Mouse (Mus musculus) left cerebral cortex, adult 18-20 months (tissue): ENCODE data around the gene Eng. TPM values are rescaled to one million over a fixed set of nuclear protein-coding genes. Genes with fewer than 3 reads are reported as not detected.

Source experiments
- DNase-seq, 2 experiments: peaks; one replicate each; pipeline ENCODE4 v3.0.0; 2021 to 2022; ENCODE audit warnings: low spot score in 2 of 2, mixed read lengths in 1 of 2
- total RNA-seq, 2 experiments: library from RNA; stranded (reverse); gene quantifications; 2 replicates each; pipeline ENCODE4 v1.2.3; 2021

Eng gene
- total RNA-seq, 2 experiments from 2014 or later, result 18.4 to 19.9 TPM

GRCm38 (mm10) chr2:32677683-32678082, 31.3 kb downstream of the Eng start:
- DNase-seq, result no peak

DNA sequence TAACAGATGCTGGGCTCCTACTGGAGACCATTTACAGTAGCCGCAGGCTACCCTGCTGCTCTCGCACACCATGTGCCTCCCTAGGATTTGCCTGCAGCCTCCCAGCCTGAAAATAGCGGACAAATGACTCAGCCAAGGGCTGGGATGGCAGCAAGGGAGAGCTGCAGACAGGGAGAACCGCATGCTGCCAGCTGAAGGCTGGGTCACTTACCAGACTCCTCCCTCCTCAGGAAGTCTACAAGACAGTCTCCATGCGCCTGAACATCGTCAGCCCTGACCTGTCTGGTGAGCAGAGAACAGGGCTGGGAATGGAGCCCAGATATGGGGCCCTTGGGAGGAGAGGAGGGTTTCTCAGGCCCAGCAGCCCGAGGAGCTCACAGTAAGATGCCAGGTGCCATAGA, 33.7 kb downstream of the Eng start:
- DNase-seq, result peak; percentile 54 to 73

GRCm38 (mm10) chr2:32680961-32681650, 34.7 kb downstream of the Eng start:
- DNase-seq, result no peak

- DNase-seq, result no peak
Measured at GRCm38 (mm10) chr2:32681754-32682153, 35.4 kb downstream of the Eng start.

DNA sequence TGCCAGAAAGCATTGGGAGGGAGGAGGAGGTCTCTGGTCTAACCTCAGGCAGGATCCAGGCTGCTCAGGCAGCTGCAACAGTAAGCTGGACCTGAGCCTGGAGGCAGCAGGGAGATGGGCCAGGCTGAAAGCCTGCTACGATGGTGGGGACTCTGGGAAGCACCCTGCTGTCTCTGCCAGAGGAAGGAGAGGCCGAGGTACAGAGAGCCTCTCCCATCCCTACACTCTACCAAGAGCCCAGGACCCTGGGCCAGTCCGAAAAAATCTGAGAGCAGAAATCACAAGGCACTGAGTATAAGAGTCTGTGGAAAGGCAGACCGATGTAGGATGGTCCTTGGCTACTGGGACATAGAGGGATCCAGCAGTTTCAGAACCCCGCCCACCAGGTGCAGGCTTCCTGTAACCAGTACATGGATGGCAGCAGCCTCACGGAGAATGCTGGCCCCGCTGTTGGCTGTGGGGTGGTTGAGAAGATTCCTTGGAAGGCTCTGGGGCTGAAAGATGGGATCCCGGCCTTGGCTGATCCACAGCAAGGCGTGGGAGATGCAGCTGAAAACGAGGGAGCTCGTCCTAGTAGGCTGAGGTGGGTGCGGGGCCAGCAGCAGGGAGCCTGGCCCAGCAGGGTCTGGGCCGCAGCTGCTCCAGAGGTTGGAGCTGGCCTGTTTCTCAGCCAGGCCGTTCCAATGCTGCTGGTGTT, 36.5 kb downstream of the Eng start:
- DNase-seq, result no peak

GRCm38 (mm10) chr2:32683701-32684100, 37.3 kb downstream of the Eng start:
- DNase-seq, result no peak

- no peak for DNase-seq
Measured at GRCm38 (mm10) chr2:32684681-32685428, 38.5 kb downstream of the Eng start.

DNA sequence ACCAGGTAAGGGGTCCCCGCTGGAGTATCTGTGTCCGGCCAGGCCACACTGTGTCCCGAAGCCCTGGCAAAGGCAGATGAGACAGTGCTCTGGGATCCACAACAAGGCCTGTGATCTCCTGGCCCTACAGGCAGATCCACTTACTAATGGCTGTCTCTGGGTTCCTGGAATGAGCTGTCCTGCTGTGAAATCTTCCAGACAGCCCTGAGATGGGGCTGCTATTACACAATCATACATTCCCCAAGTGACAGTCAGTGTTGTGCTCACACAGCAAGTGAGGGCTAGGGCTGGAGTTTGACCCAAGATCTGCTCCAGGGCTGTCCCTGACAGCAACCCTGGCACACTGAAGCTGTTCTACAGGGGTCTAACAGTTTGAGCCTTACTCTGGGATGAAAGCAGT, 39.4 kb downstream of the Eng start:
- DNase-seq, result no peak

- DNase-seq, result no peak
Measured at GRCm38 (mm10) chr2:32686640-32687039, 40.2 kb downstream of the Eng start.

DNA sequence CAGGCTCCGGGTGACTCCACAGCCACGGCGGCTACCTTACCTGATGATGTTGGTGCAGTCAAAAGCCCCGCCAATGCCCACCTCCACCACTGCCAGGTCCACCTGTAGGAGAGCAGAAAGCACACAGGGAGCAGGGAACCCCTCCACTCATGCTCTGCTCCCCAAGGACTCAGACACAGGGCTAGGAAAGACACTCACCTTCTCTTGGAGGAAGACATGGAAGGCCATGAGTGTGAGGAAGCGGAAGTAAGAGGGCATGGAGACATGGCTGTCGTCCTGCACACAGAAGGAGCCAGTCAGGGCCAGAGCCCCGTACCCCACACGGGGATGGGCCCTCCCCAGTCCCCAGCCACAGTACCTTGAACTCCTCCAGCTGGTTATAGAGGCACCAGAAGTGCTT, 41.2 kb downstream of the Eng start:
- DNase-seq, result no peak

DNA sequence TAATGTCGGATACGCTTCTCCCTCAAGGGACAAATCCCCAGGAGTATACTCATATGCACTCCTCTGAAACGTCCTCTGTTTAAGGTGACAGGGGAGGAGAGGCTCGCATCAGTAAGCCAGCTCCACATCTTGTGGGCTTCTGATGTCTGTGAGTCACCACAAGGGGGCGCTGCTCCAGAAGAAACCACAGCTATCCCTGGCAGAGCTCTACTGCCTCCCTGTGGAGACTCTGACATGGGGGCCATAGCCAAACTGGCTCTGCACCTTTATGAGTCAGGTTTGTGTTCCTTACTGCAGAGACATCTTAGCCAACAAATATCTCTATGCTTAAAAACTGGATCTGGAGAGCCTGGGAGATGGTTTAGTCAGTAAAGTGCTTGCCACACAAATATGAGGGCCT, 43.0 kb downstream of the Eng start:
- DNase-seq, result peak; percentile 90 to 95

DNA sequence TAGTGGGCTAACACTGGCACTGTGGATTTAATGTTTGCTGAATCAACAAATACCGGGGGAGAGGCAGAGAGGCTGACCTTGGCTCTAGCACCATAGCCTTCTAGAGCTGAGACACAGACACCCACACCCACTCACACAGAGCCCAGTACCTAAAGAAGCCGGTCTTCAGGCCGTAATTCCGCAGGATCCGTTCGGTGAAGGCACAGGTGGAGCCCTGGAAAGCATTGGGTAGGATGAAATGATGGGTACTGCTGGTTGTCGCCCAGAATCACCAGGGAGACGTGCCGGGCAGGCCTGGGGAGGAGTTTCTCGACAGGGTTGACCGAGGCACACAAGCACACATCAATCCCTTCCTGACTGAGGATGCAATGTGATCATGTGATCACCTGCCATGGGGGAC, 44.6 kb downstream of the Eng start:
- no peak for DNase-seq

GRCm38 (mm10) chr2:32692496-32692895, 46.1 kb downstream of the Eng start:
- no peak for DNase-seq

GRCm38 (mm10) chr2:32693282-32693681, 46.9 kb downstream of the Eng start:
- DNase-seq, result no peak

GRCm38 (mm10) chr2:32693823-32694411, 47.5 kb downstream of the Eng start:
- peak; percentile 94 for DNase-seq

DNA sequence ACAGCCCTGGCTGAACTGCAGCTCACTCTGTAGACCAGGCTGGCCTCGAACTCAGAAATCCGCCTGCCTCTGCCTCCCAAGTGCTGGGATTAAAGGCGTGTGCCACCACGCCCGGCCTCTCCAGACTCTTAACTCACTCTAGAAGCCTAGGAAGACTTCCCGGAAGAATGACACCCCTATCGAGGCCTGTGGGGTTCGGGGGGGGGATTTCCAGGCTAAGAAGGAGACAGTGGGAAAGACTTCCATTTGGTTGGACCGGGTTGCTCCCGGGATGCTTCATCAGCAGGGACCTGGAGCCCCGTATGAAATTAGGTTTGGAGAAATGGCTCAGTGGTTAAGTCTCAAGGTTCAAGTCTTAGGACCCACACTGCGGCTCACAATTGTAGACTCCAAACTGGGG, 48.3 kb downstream of the Eng start:
- no peak for DNase-seq

GRCm38 (mm10) chr2:32699680-32700079, 53.3 kb downstream of the Eng start:
- no peak for DNase-seq

- no peak for DNase-seq
Measured at GRCm38 (mm10) chr2:32700966-32701743, 54.8 kb downstream of the Eng start.

GRCm38 (mm10) chr2:32703046-32703445, 56.7 kb downstream of the Eng start:
- DNase-seq, result no peak

GRCm38 (mm10) chr2:32704021-32704421, 57.6 kb downstream of the Eng start, which contains the start of gene Fpgs:
Fpgs (minus strand) TSS chr2:32704145.
- no peak for DNase-seq

DNA sequence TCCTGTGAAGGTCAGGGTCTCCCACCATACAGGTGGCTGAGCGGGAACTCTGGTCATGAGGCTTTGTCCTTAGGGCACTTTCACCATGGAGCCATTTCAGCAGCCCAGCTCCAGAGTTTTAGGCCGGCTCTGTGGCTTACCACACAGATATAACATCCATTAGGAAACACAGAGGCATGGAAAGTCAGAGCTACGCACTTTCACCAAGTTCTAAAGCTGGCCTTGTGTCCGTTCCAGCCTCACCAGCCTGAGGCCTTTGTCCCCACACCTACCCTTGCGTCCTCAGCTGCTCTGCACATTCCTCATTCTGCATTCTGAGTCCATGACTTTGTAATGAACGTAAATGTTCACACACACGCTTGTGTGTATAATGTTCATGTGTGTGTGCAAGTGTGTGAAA, 58.6 kb downstream of the Eng start:
- DNase-seq, result no peak
